ENCODE assay signal across 21 mouse cellular contexts in genomic region chr9:64660222-64660621, GRCm38 (mm10).
DNase-seq lines count a peak whose midpoint lies in the region; ATAC-seq and TF ChIP-seq lines count a peak whose summit lies in the region.
"Had no signal": no experiment of that assay in that cellular context is flagged by ENCODE, and none has a peak within 500 bp of the region (broad histone marks: within the 10 kb centered on the region; RNA-seq: fewer than 3 reads in every experiment).

No protein-coding gene starts in this region.

- no peak for TF ChIP-seq EP300 in stomach, postnatal 0 days (optimal IDR thresholded peaks at IDR 0.05)

- H3K4me3 ChIP-seq in kidney, embryonic 15.5 days (replicated peaks): no peak overlapping the region
- no peak overlapping the region for H3K4me3 ChIP-seq in stomach, postnatal 0 days (ENCODE audit: low read depth, low read length)
- H3K4me3 ChIP-seq: embryonic facial prominence, embryonic 10.5 days; forebrain, embryonic 15.5 days; left cerebral cortex, adult 2 months; limb, embryonic 15.5 days; liver, embryonic 15.5 days had no signal

- no peak for TF ChIP-seq CTCF in stomach, postnatal 0 days (IDR thresholded peaks at IDR 0.05; ENCODE audit: low read depth)

- H3K9ac ChIP-seq in kidney, embryonic 15.5 days: no peak overlapping the region
- H3K9ac ChIP-seq in stomach, postnatal 0 days (ENCODE audit: low read length): no peak overlapping the region
- H3K9ac ChIP-seq: forebrain, embryonic 15.5 days; limb, embryonic 15.5 days; liver, embryonic 15.5 days had no signal

- H3K4me1 ChIP-seq in kidney, embryonic 15.5 days: peaks cover 20% of the 10 kb centered on the region
- H3K4me1 ChIP-seq in stomach, postnatal 0 days (replicated peaks; ENCODE audit: control insufficient read depth, insufficient read depth): no peaks in the 10 kb centered on the region
- H3K4me1 ChIP-seq: limb, embryonic 15.5 days; liver, embryonic 15.5 days had no signal

- H3K4me2 ChIP-seq in kidney, embryonic 15.5 days: no peak overlapping the region
- H3K4me2 ChIP-seq in stomach, postnatal 0 days (replicated peaks; ENCODE audit: low read depth): no peak overlapping the region
- H3K4me2 ChIP-seq: forebrain, embryonic 15.5 days; limb, embryonic 15.5 days; liver, embryonic 15.5 days had no signal

- ATAC-seq in kidney, embryonic 15.5 days (replicated peaks; ENCODE audit: low FRiP score): peak; percentile 58; the same call in 1 of the 2 replicates
- no peak for ATAC-seq in stomach, postnatal 0 days (ENCODE audit: low FRiP score, low TSS enrichment)
- ATAC-seq: forebrain, embryonic 15.5 days; Patski had no signal

- DNase-seq in kidney, postnatal 36 days: no peak
- peak; percentile 65 for DNase-seq in brain, adult 2 months (ENCODE audit: low read depth, low spot score)
- DNase-seq in cerebellum, adult 11-12 months: peak; percentile 72
- DNase-seq in cerebellum, postnatal 10 days: peak; percentile 66 to 71
- DNase-seq in stomach, postnatal 0 days (ENCODE audit: low spot score): no peak
- DNase-seq in urinary bladder, postnatal 14 days (ENCODE audit: low spot score): no peak
- DNase-seq: adrenal gland, postnatal 36 days; B cell, adult 2 months; kidney, adult 8-10 months; left cerebral cortex, postnatal 4 days; lung, postnatal 4 days; right cerebral cortex, postnatal 4 days; thymus, postnatal 25 days had no signal

- H3K9me3 ChIP-seq in kidney, embryonic 15.5 days (replicated peaks): no peaks in the 10 kb centered on the region
- no peaks in the 10 kb centered on the region for H3K9me3 ChIP-seq in stomach, postnatal 0 days (ENCODE audit: control insufficient read depth, low read length)
- H3K9me3 ChIP-seq: embryonic facial prominence, embryonic 10.5 days; forebrain, embryonic 15.5 days; G1E; limb, embryonic 15.5 days; liver, embryonic 15.5 days had no signal

- peaks cover 15% of the 10 kb centered on the region for H3K27me3 ChIP-seq in kidney, embryonic 15.5 days
- no peaks in the 10 kb centered on the region for H3K27me3 ChIP-seq in stomach, postnatal 0 days (ENCODE audit: control insufficient read depth, insufficient read depth, low read length)
- H3K27me3 ChIP-seq: forebrain, embryonic 15.5 days; limb, embryonic 15.5 days; Patski had no signal

- no peak overlapping the region for H3K27ac ChIP-seq in kidney, embryonic 15.5 days
- H3K27ac ChIP-seq in stomach, postnatal 0 days (replicated peaks): no peak overlapping the region
- H3K27ac ChIP-seq: embryonic facial prominence, embryonic 10.5 days; forebrain, embryonic 15.5 days; left cerebral cortex, adult 2 months; limb, embryonic 15.5 days; liver, embryonic 15.5 days had no signal

- H3K36me3 ChIP-seq in kidney, embryonic 15.5 days: no peaks in the 10 kb centered on the region
- no peaks in the 10 kb centered on the region for H3K36me3 ChIP-seq in stomach, postnatal 0 days (ENCODE audit: control insufficient read depth, insufficient read depth, low read length)
- H3K36me3 ChIP-seq: embryonic facial prominence, embryonic 10.5 days; forebrain, embryonic 15.5 days; G1E; limb, embryonic 15.5 days; liver, embryonic 15.5 days had no signal

- WGBS in kidney, embryonic 15.5 days: 62% methylated on average over 7 of the region's 7 CpGs
- WGBS in stomach, postnatal 0 days: 70% methylated on average over 7 of the region's 7 CpGs

Comparison
In these comparisons a context has a peak if more than half of its experiments do, and no peak if none do; other contexts are left out.
1. DNase-seq: peak in brain, adult 2 months (single experiment), cerebellum, adult 11-12 months (single experiment) and cerebellum, postnatal 10 days (2 of 2); none in kidney, postnatal 36 days (0 of 2), stomach, postnatal 0 days (single experiment) and urinary bladder, postnatal 14 days (single experiment).